Mouse (Mus musculus) hindbrain, postnatal 0 days (tissue): ENCODE measurements around the gene Diras1. TPM values are rescaled to one million over a fixed set of nuclear protein-coding genes. Genes with fewer than 3 reads are reported as not detected.
"Not testable (repeated sequence)": the region's sequence is repeated elsewhere in the genome, so short reads cannot be mapped to it uniquely, and the experiment has no call there.

Source experiments
- ATAC-seq: fragments of 200-750 bp; cut with Nextera tagmentation; 2 replicates; pipeline ENCODE4 v1.8.0; 2017; ENCODE audit warnings: mild to moderate bottlenecking, moderate TSS enrichment, moderate library complexity
- DNase-seq: peaks from one replicate; pipeline ENCODE4 v3.0.0-alpha.2; 2015; ENCODE audit warnings: low spot score
- H3K27ac ChIP-seq: fragments of 300-500 bp; sonication (generic); 2 replicates; pipeline ENCODE4 v1.5.1; 2014; ENCODE audit warnings: mild to moderate bottlenecking
- H3K27me3 ChIP-seq: fragments of 300-500 bp; sonication (generic); 2 replicates; pipeline ENCODE4 v1.6.1; 2014; ENCODE audit warnings: low read length, mixed read lengths; ENCODE audit not compliant: insufficient read depth
- H3K36me3 ChIP-seq: fragments of 300-500 bp; sonication (generic); 2 replicates; pipeline ENCODE4 v1.6.1; 2014; ENCODE audit warnings: low read length, mixed read lengths; ENCODE audit not compliant: insufficient read depth
- H3K4me1 ChIP-seq: fragments of 300-500 bp; sonication (generic); 2 replicates; pipeline ENCODE4 v1.6.1; 2014; ENCODE audit warnings: antibody characterized with exemption, low read length, mixed read lengths; ENCODE audit not compliant: insufficient read depth
- H3K4me2 ChIP-seq: fragments of 300-500 bp; sonication (generic); 2 replicates; pipeline ENCODE4 v1.6.1; 2014; ENCODE audit warnings: low read depth, mild to moderate bottlenecking, low read length, moderate library complexity, mixed read lengths
- H3K4me3 ChIP-seq: fragments of 300-500 bp; sonication (generic); 2 replicates; pipeline ENCODE4 v1.5.1; 2014; ENCODE audit warnings: low read length
- H3K9ac ChIP-seq: fragments of 300-500 bp; sonication (generic); replicated peaks from 2 replicates; pipeline ENCODE4 v1.6.1; 2014; ENCODE audit warnings: mild to moderate bottlenecking, low read length, moderate library complexity, mixed read lengths
- H3K9me3 ChIP-seq: fragments of 300-500 bp; sonication (generic); 2 replicates; pipeline ENCODE4 v1.6.1; 2016; ENCODE audit warnings: low read length, mixed read lengths
- CTCF ChIP-seq: IDR thresholded peaks from 2 replicates; pipeline ENCODE4 v1.5.1; 2016; ENCODE audit warnings: antibody characterized with exemption, control low read depth, low read depth
- WGBS: fragments of 180-500 bp; shearing (Covaris S2); extraction: QIAGEN DNeasy Blood & Tissue Kit; methylation state at CpG from one replicate; pipeline ENCODE4 v1.1.7; 2014; 5-methylcytosine and 5-hydroxymethylcytosine counted together
- polyA plus RNA-seq: library from polyadenylated mRNA; unstranded; fragments of >200 nt; fragmentation: Nextera tagmentation; extraction: Ambion mirVana; gene quantifications from 2 replicates; pipeline ENCODE4 v1.2.1, GENCODE M21; 2015
- total RNA-seq: library from RNA; depleted of rRNA; stranded (reverse); fragments of >200 nt; gene quantifications from 2 replicates; pipeline ENCODE4 v1.2.3, GENCODE M21; 2014

The Diras1 gene
- total and polyA plus RNA-seq, 2 experiments from 2014 or later: 78.7 to 106 TPM

DNA sequence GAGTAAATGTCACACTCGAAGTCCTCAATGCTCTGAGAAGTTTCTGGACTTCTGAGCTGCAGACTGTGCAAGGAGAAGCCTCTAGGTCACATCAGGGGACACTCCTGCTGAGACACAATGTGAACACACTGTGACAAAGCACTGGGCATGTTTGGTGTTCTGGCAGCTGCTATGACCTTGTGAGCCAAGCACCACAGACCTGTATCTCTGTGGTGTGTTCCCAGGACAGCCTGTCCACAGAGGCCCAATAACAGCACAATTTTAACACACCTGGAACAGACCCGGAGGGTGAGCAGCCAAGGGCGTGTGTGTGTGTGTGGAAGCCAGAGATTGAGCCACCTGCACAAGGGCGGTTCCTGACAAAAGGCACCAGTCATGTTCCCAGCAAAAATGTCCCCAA lies 30.8 kb downstream of the Diras1 start:
- Histone ChIP-seq H3K4me1 (0 out of 2 replicates have a peak, but pooled peaks cover 2% of the 10 kb centered on the region), H3K9me3 (no peaks in the 10 kb centered on the region), H3K27me3 (no peaks in the 10 kb centered on the region), H3K9ac (peak overlapping the region; percentile 19; the same call in 1 of the 2 replicates), H3K36me3 (no peaks in the 10 kb centered on the region), H3K4me2 (peak overlapping the region; percentile 46), H3K27ac (no peak overlapping the region), H3K4me3 (no peak overlapping the region)
- DNase-seq (no peak), ATAC-seq (no peak)
- no peak for TF ChIP-seq CTCF
- 47% methylated on average over 4 of the region's 4 CpGs for WGBS

DNA sequence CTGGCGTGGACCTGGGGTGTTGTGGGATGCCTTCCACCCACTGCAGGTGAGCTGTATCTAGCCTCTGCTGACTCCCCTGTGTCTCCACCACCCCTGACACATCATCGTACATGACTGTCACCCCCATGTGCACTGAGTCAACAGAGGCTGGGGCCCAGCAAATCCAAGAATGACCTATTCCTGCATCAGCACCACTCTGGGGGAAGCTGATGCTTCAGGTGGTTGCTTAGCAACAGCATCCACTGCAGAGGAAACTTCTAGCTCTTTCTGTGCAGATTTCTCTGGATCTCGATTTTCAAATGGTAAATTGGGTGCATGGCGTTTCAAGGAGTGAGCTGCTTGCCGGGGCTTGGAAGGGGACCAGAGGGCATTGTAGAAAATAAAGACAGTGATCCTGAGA lies 32.2 kb downstream of the Diras1 start:
- Histone ChIP-seq H3K27ac (no peak overlapping the region), H3K36me3 (no peaks in the 10 kb centered on the region), H3K4me2 (no peak overlapping the region), H3K9me3 (no peaks in the 10 kb centered on the region), H3K4me3 (no peak overlapping the region), H3K9ac (no peak overlapping the region), H3K4me1 (no peaks in the 10 kb centered on the region), H3K27me3 (no peaks in the 10 kb centered on the region)
- WGBS: 47% methylated on average over 5 of the region's 5 CpGs
- DNase-seq: peak; percentile 39
- ATAC-seq: no peak
- TF ChIP-seq CTCF: no peak

- H3K9ac ChIP-seq: no peak overlapping the region
- 82% methylated on average over 1 of the region's 1 CpGs for WGBS
- H3K27me3 ChIP-seq: no peaks in the 10 kb centered on the region
- H3K36me3 ChIP-seq: no peaks in the 10 kb centered on the region
- no peak overlapping the region for H3K4me2 ChIP-seq
- TF ChIP-seq CTCF: no peak
- H3K27ac ChIP-seq: no peak overlapping the region
- H3K4me1 ChIP-seq: no peaks in the 10 kb centered on the region
- H3K4me3 ChIP-seq: no peak overlapping the region
- no peaks in the 10 kb centered on the region for H3K9me3 ChIP-seq
- ATAC-seq: no peak
- no peak for DNase-seq
Measured at GRCm38 (mm10) chr10:80991945-80992344, 33.5 kb downstream of the Diras1 start.

GRCm38 (mm10) chr10:80991007-80991406 lies 34.5 kb downstream of the Diras1 start:
- 8% methylated on average over 3 of the region's 3 CpGs for WGBS
- ATAC-seq: no peak
- H3K9ac ChIP-seq: no peak overlapping the region
- no peak overlapping the region for H3K27ac ChIP-seq
- no peak overlapping the region for H3K4me3 ChIP-seq
- H3K9me3 ChIP-seq: no peaks in the 10 kb centered on the region
- no peak overlapping the region for H3K4me2 ChIP-seq
- no peaks in the 10 kb centered on the region for H3K4me1 ChIP-seq
- peak; percentile 28 for DNase-seq
- no peaks in the 10 kb centered on the region for H3K27me3 ChIP-seq
- H3K36me3 ChIP-seq: no peaks in the 10 kb centered on the region
- peak; percentile 55 for TF ChIP-seq CTCF

GRCm38 (mm10) chr10:80990406-80990805 lies 35.1 kb downstream of the Diras1 start:
- no peak overlapping the region for H3K27ac ChIP-seq
- TF ChIP-seq CTCF: no peak
- no peaks in the 10 kb centered on the region for H3K9me3 ChIP-seq
- WGBS: 65% methylated on average over 7 of the region's 7 CpGs
- no peaks in the 10 kb centered on the region for H3K27me3 ChIP-seq
- H3K4me3 ChIP-seq: no peak overlapping the region
- no peak overlapping the region for H3K9ac ChIP-seq
- no peaks in the 10 kb centered on the region for H3K36me3 ChIP-seq
- no peaks in the 10 kb centered on the region for H3K4me1 ChIP-seq
- H3K4me2 ChIP-seq: no peak overlapping the region
- no peak for DNase-seq
- no peak for ATAC-seq

DNA sequence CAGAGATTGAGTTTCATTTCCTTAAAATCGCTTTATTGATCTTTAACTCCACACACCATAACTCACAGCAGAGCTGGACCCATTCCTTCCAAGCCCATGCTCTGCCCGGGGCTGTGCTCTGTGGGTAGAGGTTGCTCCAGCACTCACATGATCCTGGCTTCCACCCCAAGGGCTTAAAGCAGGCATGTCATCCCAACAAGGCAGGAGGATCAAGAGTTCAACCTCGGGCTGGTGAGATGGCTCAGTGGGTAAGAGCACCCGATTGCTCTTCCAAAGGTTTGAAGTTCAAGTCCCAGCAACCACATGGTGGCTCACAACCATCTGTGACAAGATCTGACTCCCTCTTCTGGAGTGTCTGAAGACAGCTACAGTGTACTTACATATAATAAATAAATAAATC lies 35.6 kb downstream of the Diras1 start:
- not testable (repeated sequence) for H3K27me3 ChIP-seq, H3K4me3 ChIP-seq, H3K27ac ChIP-seq, ATAC-seq, H3K4me2 ChIP-seq, H3K4me1 ChIP-seq, H3K9me3 ChIP-seq, H3K36me3 ChIP-seq, DNase-seq, H3K9ac ChIP-seq
- WGBS: 65% methylated on average over 4 of the region's 4 CpGs

GRCm38 (mm10) chr10:80989446-80989845 lies 36.0 kb downstream of the Diras1 start:
- Histone ChIP-seq H3K9me3 (no peaks in the 10 kb centered on the region), H3K27me3 (no peaks in the 10 kb centered on the region), H3K4me2 (no peak overlapping the region), H3K27ac (no peak overlapping the region), H3K36me3 (no peaks in the 10 kb centered on the region), H3K4me1 (no peaks in the 10 kb centered on the region), H3K4me3 (no peak overlapping the region), H3K9ac (no peak overlapping the region)
- DNase-seq (no peak), ATAC-seq (no peak)
- 65% methylated on average over 6 of the region's 6 CpGs for WGBS
- TF ChIP-seq CTCF: no peak
